Mouse (Mus musculus): Measurements from ENCODE around the gene Cxcr4.
A peak's percentile ranks its signal among the peaks of the same experiment; 100 is the strongest.

Cxcr4 gene

GRCm38 (mm10) chr1:128571033-128571432 lies 21.1 kb downstream of the Cxcr4 start:
- no peak for DNase-seq (ENCODE audit: low spot score in 2 of 2)

- peak; percentile 45 to 58 for DNase-seq (ENCODE audit: low spot score in 2 of 2)
Observed at GRCm38 (mm10) chr1:128569992-128570648, 22.0 kb downstream of the Cxcr4 start.

- no peak for DNase-seq (ENCODE audit: low spot score in 2 of 2)
Observed at GRCm38 (mm10) chr1:128567224-128568197, 24.6 kb downstream of the Cxcr4 start.

- no peak for DNase-seq (ENCODE audit: low spot score in 2 of 2)
Observed at GRCm38 (mm10) chr1:128563905-128564304, 28.2 kb downstream of the Cxcr4 start.

GRCm38 (mm10) chr1:128561325-128561874 lies 30.7 kb downstream of the Cxcr4 start:
- no peak for DNase-seq (ENCODE audit: low spot score in 2 of 2)

- DNase-seq (ENCODE audit: low spot score in 2 of 2), result no peak
Observed at GRCm38 (mm10) chr1:128560452-128561324, 31.4 kb downstream of the Cxcr4 start.

- no peak for DNase-seq (ENCODE audit: low spot score in 2 of 2)
Observed at GRCm38 (mm10) chr1:128557953-128558352, 34.1 kb downstream of the Cxcr4 start.

- DNase-seq (ENCODE audit: low spot score in 2 of 2), result no peak
Observed at GRCm38 (mm10) chr1:128552545-128552944, 39.5 kb downstream of the Cxcr4 start.

GRCm38 (mm10) chr1:128551743-128552397 lies 40.2 kb downstream of the Cxcr4 start:
- DNase-seq (ENCODE audit: low spot score in 2 of 2), result no peak

- peak; percentile 26 to 31 for DNase-seq (ENCODE audit: low spot score in 2 of 2)
Observed at GRCm38 (mm10) chr1:128549442-128549841, 42.7 kb downstream of the Cxcr4 start.

GRCm38 (mm10) chr1:128549007-128549406 lies 43.1 kb downstream of the Cxcr4 start:
- peak; percentile 37 to 48 for DNase-seq (ENCODE audit: low spot score in 2 of 2)

- DNase-seq (ENCODE audit: low spot score in 2 of 2), result peak; percentile 62 to 77
Observed at GRCm38 (mm10) chr1:128548220-128548998, 43.7 kb downstream of the Cxcr4 start.

GRCm38 (mm10) chr1:128545672-128546071 lies 46.4 kb downstream of the Cxcr4 start:
- DNase-seq (ENCODE audit: low spot score in 2 of 2), result no peak

- no peak for DNase-seq (ENCODE audit: low spot score in 2 of 2)
Observed at GRCm38 (mm10) chr1:128543137-128543536, 49.0 kb downstream of the Cxcr4 start.

GRCm38 (mm10) chr1:128542555-128542954 lies 49.5 kb downstream of the Cxcr4 start:
- DNase-seq (ENCODE audit: low spot score in 2 of 2), result no peak

- peak in 1 of 2 experiments; percentile 13 for DNase-seq (ENCODE audit: low spot score in 2 of 2)
Observed at GRCm38 (mm10) chr1:128540213-128540612, 51.9 kb downstream of the Cxcr4 start.

GRCm38 (mm10) chr1:128539555-128539954 lies 52.5 kb downstream of the Cxcr4 start:
- DNase-seq (ENCODE audit: low spot score in 2 of 2), result no peak

Measured in natural killer cell, adult 2 months (primary cell).